Mouse (Mus musculus) G1E (cell line): Measurements from ENCODE around the gene Prkar2b.

ENCODE experiments used
- CTCF ChIP-seq: IDR thresholded peaks from 2 replicates; pipeline ENCODE4 v1.5.1; 2012; ENCODE audit warnings: low read depth, low read length, inconsistent platforms, mixed read lengths
- GATA1 ChIP-seq: IDR thresholded peaks from 2 replicates; pipeline ENCODE4 v1.6.1; 2012; ENCODE audit warnings: borderline replicate concordance, low read length, inconsistent platforms, mixed read lengths
- TAL1 ChIP-seq: conservative IDR thresholded peaks from 2 replicates; pipeline ENCODE4 v1.6.1; 2012; ENCODE audit warnings: low read depth, low read length, inconsistent platforms, mixed read lengths

- TF ChIP-seq TAL1 (no peak), CTCF (no peak), GATA1 (no peak)
Observed at GRCm38 (mm10) chr12:31949193-31949741, 111.8 kb downstream of the Prkar2b start.
